Mouse (Mus musculus): ENCODE measurements around the gene Gm3139. TPM values are rescaled to one million over a fixed set of nuclear protein-coding genes. Genes with fewer than 3 reads are reported as not detected.

Gm3139 gene
- not detected in 2 replicates for polyA plus RNA-seq (2012; rRNA removed)

DNA sequence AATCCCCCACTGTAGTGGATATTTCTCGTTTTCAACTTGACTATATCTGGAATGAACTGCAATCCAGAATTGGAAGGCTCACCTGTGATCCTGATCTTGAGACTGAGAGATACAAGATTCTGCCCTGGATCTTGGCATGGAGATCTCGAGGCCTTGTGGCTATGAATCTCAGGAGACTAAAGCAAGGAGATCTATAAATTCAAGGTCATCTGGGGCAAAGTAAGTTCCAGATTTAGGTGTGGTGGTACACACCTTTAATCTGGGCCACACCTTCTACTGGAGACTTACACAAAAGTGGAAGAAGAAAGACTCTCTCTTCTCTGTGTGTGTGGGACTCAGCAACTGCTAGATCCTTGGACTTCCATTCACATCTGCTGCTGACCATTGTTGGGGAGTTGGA lies at the start of gene Gm3139:
TSS of gene Gm3139 (plus strand) at position 301 of the 400 bp plus-strand sequence.

Other genes with a start within 250 kb of the Gm3139 start
- gene A430089I19Rik, start 219.5 kb upstream of the Gm3139 start, polyA plus RNA-seq (2012; rRNA removed): not detected in 2 replicates
- not detected in 2 replicates for gene Gm6502, start 211.9 kb upstream of the Gm3139 start, polyA plus RNA-seq (2012; rRNA removed)
- 0.22 and 0.44 TPM in 2 replicates for gene AA792892, start 186.5 kb upstream of the Gm3139 start, polyA plus RNA-seq (2012; rRNA removed)
- not detected in 2 replicates for gene Gm7682, start 80.5 kb upstream of the Gm3139 start, polyA plus RNA-seq (2012; rRNA removed)
- gene Gm3147, start 90.1 kb downstream of the Gm3139 start, polyA plus RNA-seq (2012; rRNA removed): not detected in 2 replicates
- not detected in 2 replicates for gene Gm6509, start 97.7 kb downstream of the Gm3139 start, polyA plus RNA-seq (2012; rRNA removed)
- gene Gm6205, start 122.1 kb downstream of the Gm3139 start, polyA plus RNA-seq (2012; rRNA removed): 0.29 TPM in 1 of 2 replicates, not detected in the other

All from ovary, adult 2 months (tissue).